Mouse (Mus musculus) MEL (cell line): ENCODE measurements at regions not wholly inside any gene's neighbourhood (a gene's known extent, or its start where the extent isn't known, plus 50 kb on each side); places are given as distances from the start of the nearest gene placed in this dataset.

ENCODE experiments used
- DNase-seq: peaks from one replicate; pipeline ENCODE4 v3.0.0; 2011; ENCODE audit warnings: low read depth, low spot score
- H3K27ac ChIP-seq: 2 replicates; pipeline ENCODE4 v1.5.1; 2012; ENCODE audit warnings: low read depth, mild to moderate bottlenecking, control low read depth, low read length, moderate library complexity; ENCODE audit not compliant: control insufficient read depth
- H3K27me3 ChIP-seq, 2 experiments: fragments of 150-350 bp in 1 of 2; sonication (generic) in 1 of 2; 2 replicates each; pipeline ENCODE4 v1.6.1; 2012; ENCODE audit warnings: low read length in 2 of 2, mild to moderate bottlenecking in 2 of 2, improper control_type of control experiment in 1 of 2, moderate library complexity in 1 of 2; ENCODE audit not compliant: insufficient read depth in 2 of 2, control insufficient read depth in 1 of 2
- H3K36me3 ChIP-seq, 2 experiments: 2 replicates each; pipeline ENCODE4 v1.6.1; 2012 to 2014; ENCODE audit warnings: low read length in 2 of 2, improper control_type of control experiment in 1 of 2, inconsistent platforms in 1 of 2, mild to moderate bottlenecking in 1 of 2; ENCODE audit not compliant: insufficient read depth in 2 of 2, control insufficient read depth in 1 of 2
- H3K4me1 ChIP-seq, 2 experiments: fragments of 150-350 bp in 1 of 2; sonication (generic) in 1 of 2; 2 replicates each; pipeline ENCODE4 v1.6.1; 2012; ENCODE audit warnings: low read length in 2 of 2, improper control_type of control experiment in 1 of 2, mild to moderate bottlenecking in 1 of 2; ENCODE audit not compliant: insufficient read depth in 2 of 2, control insufficient read depth in 1 of 2
- H3K4me3 ChIP-seq, 2 experiments: fragments of 150-350 bp in 1 of 2; sonication (generic) in 1 of 2; 2 replicates each; pipeline ENCODE4 v1.5.1; 2012; ENCODE audit warnings: low read depth in 2 of 2, low read length in 2 of 2, mild to moderate bottlenecking in 2 of 2, moderate library complexity in 2 of 2, control low read depth in 1 of 2, improper control_type of control experiment in 1 of 2; ENCODE audit not compliant: control insufficient read depth in 1 of 2, insufficient read depth in 1 of 2
- H3K79me2 ChIP-seq: 2 replicates; pipeline ENCODE4 v1.6.1; 2012; ENCODE audit warnings: mild to moderate bottlenecking, low read length, moderate library complexity; ENCODE audit not compliant: control insufficient read depth, poor library complexity, insufficient read depth
- H3K9ac ChIP-seq: 2 replicates; pipeline ENCODE4 v1.6.1; 2012; ENCODE audit warnings: low read depth, mild to moderate bottlenecking, control low read depth, low read length, moderate library complexity; ENCODE audit not compliant: control insufficient read depth, poor library complexity, severe bottlenecking
- H3K9me3 ChIP-seq: fragments of 150-350 bp; sonication (generic); replicated peaks from 2 replicates; pipeline ENCODE4 v1.6.1; 2012; ENCODE audit warnings: mild to moderate bottlenecking, low read length, improper control_type of control experiment, moderate library complexity; ENCODE audit not compliant: insufficient read depth
- BHLHE40 ChIP-seq: IDR thresholded peaks from 2 replicates; pipeline ENCODE4 v1.6.1; 2012; ENCODE audit warnings: low read depth, mild to moderate bottlenecking, inconsistent platforms, low read length, improper control_type of control experiment, borderline replicate concordance
- CTCF ChIP-seq, 3 experiments: IDR thresholded peaks in 2 of 3; conservative IDR thresholded peaks in 1 of 3; 2 replicates each; pipeline ENCODE4 v1.5.1; 2011 to 2012; ENCODE audit warnings: low read length in 3 of 3, low read depth in 2 of 3, mild to moderate bottlenecking in 2 of 3, improper control_type of control experiment in 1 of 3, inconsistent platforms in 1 of 3, mixed read lengths in 1 of 3, moderate library complexity in 1 of 3; ENCODE audit not compliant: control insufficient read depth in 1 of 3, insufficient read depth in 1 of 3, poor library complexity in 1 of 3, severe bottlenecking in 1 of 3
- E2F4 ChIP-seq: IDR thresholded peaks from 2 replicates; pipeline ENCODE4 v1.6.1; 2011; ENCODE audit warnings: low read depth, low read length, improper control_type of control experiment, borderline replicate concordance
- ELF1 ChIP-seq: IDR thresholded peaks from 2 replicates; pipeline ENCODE4 v1.6.1; 2014; ENCODE audit warnings: low read depth, mild to moderate bottlenecking, inconsistent platforms, low read length, improper control_type of control experiment, moderate library complexity
- ETS1 ChIP-seq: IDR thresholded peaks from 2 replicates; pipeline ENCODE4 v1.6.1; 2012; ENCODE audit warnings: low read depth, mild to moderate bottlenecking, inconsistent platforms, low read length, improper control_type of control experiment, moderate library complexity
- GABPA ChIP-seq: IDR thresholded peaks from 2 replicates; pipeline ENCODE4 v1.6.1; 2012; ENCODE audit warnings: low read depth, mild to moderate bottlenecking, inconsistent platforms, low read length, improper control_type of control experiment, moderate library complexity
- GATA1 ChIP-seq: IDR thresholded peaks from 2 replicates; pipeline ENCODE4 v1.6.1; 2011; ENCODE audit warnings: low read depth, low read length, improper control_type of control experiment
- JUND ChIP-seq: IDR thresholded peaks from 2 replicates; pipeline ENCODE4 v1.6.1; 2011; ENCODE audit warnings: low read depth, mild to moderate bottlenecking, improper control_type of control experiment, low read length
- MAX ChIP-seq: IDR thresholded peaks from 2 replicates; pipeline ENCODE4 v1.6.1; 2011; ENCODE audit warnings: low read length, improper control_type of control experiment
- MAZ ChIP-seq: IDR thresholded peaks from 2 replicates; pipeline ENCODE4 v1.6.1; 2012; ENCODE audit warnings: low read depth, mild to moderate bottlenecking, inconsistent platforms, low read length, improper control_type of control experiment
- MEF2A ChIP-seq: IDR thresholded peaks from 2 replicates; pipeline ENCODE4 v1.6.1; 2014; ENCODE audit warnings: low read depth, mild to moderate bottlenecking, inconsistent platforms, low read length, improper control_type of control experiment; ENCODE audit not compliant: poor library complexity, insufficient replicate concordance, severe bottlenecking; ENCODE audit errors: extremely low read depth
- MYB ChIP-seq: IDR thresholded peaks from 2 replicates; pipeline ENCODE4 v1.6.1; 2011; ENCODE audit warnings: mild to moderate bottlenecking, low read depth, low read length, improper control_type of control experiment
- MYC ChIP-seq: IDR thresholded peaks from 2 replicates; pipeline ENCODE4 v1.6.1; 2011; ENCODE audit warnings: low read depth, mild to moderate bottlenecking, low read length, improper control_type of control experiment, moderate library complexity
- NRF1 ChIP-seq: IDR thresholded peaks from 2 replicates; pipeline ENCODE4 v1.6.1; 2014; ENCODE audit warnings: low read depth, mild to moderate bottlenecking, inconsistent platforms, low read length, improper control_type of control experiment, moderate library complexity; ENCODE audit not compliant: poor library complexity, insufficient read depth, severe bottlenecking
- POLR2AphosphoS2 ChIP-seq: IDR thresholded peaks from 2 replicates; pipeline ENCODE4 v1.6.1; 2011; ENCODE audit warnings: low read length, improper control_type of control experiment
- RAD21 ChIP-seq: IDR thresholded peaks from 2 replicates; pipeline ENCODE4 v1.6.1; 2011; ENCODE audit warnings: mild to moderate bottlenecking, low read depth, low read length, improper control_type of control experiment
- SIN3A ChIP-seq: IDR thresholded peaks from 2 replicates; pipeline ENCODE4 v1.6.1; 2012; ENCODE audit warnings: low read length, improper control_type of control experiment, inconsistent platforms
- SMC3 ChIP-seq: IDR thresholded peaks from 2 replicates; pipeline ENCODE4 v1.6.1; 2011; ENCODE audit warnings: low read depth, low read length, improper control_type of control experiment
- TBP ChIP-seq: IDR thresholded peaks from 2 replicates; pipeline ENCODE4 v1.8.0; 2011; ENCODE audit warnings: low read depth, low read length, improper control_type of control experiment
- USF1 ChIP-seq: IDR thresholded peaks from 2 replicates; pipeline ENCODE4 v1.6.1; 2014; ENCODE audit warnings: low read depth, mild to moderate bottlenecking, inconsistent platforms, low read length, improper control_type of control experiment, moderate library complexity
- ZKSCAN1 ChIP-seq: IDR thresholded peaks from 2 replicates; pipeline ENCODE4 v1.6.1; 2012; ENCODE audit warnings: low read depth, mild to moderate bottlenecking, inconsistent platforms, low read length, improper control_type of control experiment, moderate library complexity
- ZMIZ1 ChIP-seq: IDR thresholded peaks from 2 replicates; pipeline ENCODE4 v1.6.1; 2012; ENCODE audit warnings: low read depth, mild to moderate bottlenecking, inconsistent platforms, low read length, improper control_type of control experiment, moderate library complexity
- ZNF384 ChIP-seq: IDR thresholded peaks from 2 replicates; pipeline ENCODE4 v1.6.1; 2012; ENCODE audit warnings: low read depth, mild to moderate bottlenecking, inconsistent platforms, low read length, improper control_type of control experiment

DNA sequence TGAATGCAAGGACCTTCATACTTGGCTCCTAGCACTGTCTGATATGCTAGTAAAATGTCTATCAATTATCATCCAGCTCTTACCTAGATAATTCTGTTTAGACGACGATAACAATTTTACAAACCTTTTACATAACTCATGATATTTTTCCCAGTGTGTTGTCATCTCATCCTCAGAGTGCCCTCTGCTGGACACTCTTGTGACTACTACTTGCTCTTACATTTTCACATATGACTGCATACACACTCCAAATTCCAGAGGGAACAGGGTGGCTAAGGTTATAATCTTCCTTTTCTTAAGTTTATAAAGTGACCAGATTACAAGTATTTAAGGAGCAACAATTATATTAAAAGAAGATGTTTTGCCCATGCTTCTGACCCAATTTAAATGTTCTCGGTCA, 78.9 kb upstream of the Clvs2 start:
- Histone ChIP-seq H3K9ac (no peak overlapping the region), H3K79me2 (no peaks in the 10 kb centered on the region), H3K27ac (no peak overlapping the region), H3K9me3 (no peaks in the 10 kb centered on the region), H3K4me3 (no peak overlapping the region), H3K4me1 (no peaks in the 10 kb centered on the region), H3K27me3 (no peaks in the 10 kb centered on the region)
- peak; percentile 46 for DNase-seq
- no peak for TF ChIP-seq SIN3A
- TF ChIP-seq ZKSCAN1: no peak
- no peak for TF ChIP-seq ZNF384
- TF ChIP-seq MAZ: no peak
- TF ChIP-seq POLR2AphosphoS2: no peak
- no peak for TF ChIP-seq GABPA
- peak; percentile 50 for TF ChIP-seq RAD21
- TF ChIP-seq CTCF (IDR thresholded peaks at IDR 0.05 in 2 of 3, conservative IDR thresholded peaks at IDR 0.05 in 1 of 3; ENCODE audit: control insufficient read depth in 1 of 3, insufficient read depth in 1 of 3, low read depth in 2 of 3, low read length in 3 of 3, poor library complexity in 1 of 3, severe bottlenecking in 1 of 3): peak; percentile 7 to 55 (median 32); a peak in 4 of 6 replicates
- TF ChIP-seq NRF1: no peak
- TF ChIP-seq MAX: no peak
- TF ChIP-seq MYC: no peak
- no peak for TF ChIP-seq E2F4
- TF ChIP-seq MEF2A: no peak
- TF ChIP-seq GATA1: no peak
- TF ChIP-seq ETS1: no peak
- TF ChIP-seq ELF1: no peak
- TF ChIP-seq JUND: no peak
- TF ChIP-seq SMC3: peak; percentile 53
- TF ChIP-seq ZMIZ1: no peak
- TF ChIP-seq MYB: no peak
- no peak for TF ChIP-seq TBP
- no peak for TF ChIP-seq USF1
- no peak for TF ChIP-seq BHLHE40
- TF ChIP-seq, all 39 proteins: peak for 3
- H3K36me3 ChIP-seq: no peaks in the 10 kb centered on the region
